Mouse (Mus musculus) frontal cortex, postnatal 36 days (tissue): ENCODE measurements at regions not wholly inside any gene's neighbourhood (a gene's known extent, or its start where the extent isn't known, plus 50 kb on each side); places are given as distances from the start of the nearest gene placed in this dataset.
"Not testable (repeated sequence)": the region's sequence is repeated elsewhere in the genome, so short reads cannot be mapped to it uniquely, and the experiment has no call there.

ENCODE experiments used
- DNase-seq, 2 experiments: peaks; one replicate each; pipeline ENCODE4 v3.0.0; 2022; ENCODE audit warnings: low spot score in 2 of 2

GRCm38 (mm10) chr9:3116311-3116710 lies 79.6 kb downstream of the Gm10715 start:
- DNase-seq = not testable (repeated sequence)

GRCm38 (mm10) chr9:3161181-3161580 lies 124.5 kb downstream of the Gm10715 start:
- DNase-seq = no peak

GRCm38 (mm10) chr9:3184343-3184742 lies 147.7 kb downstream of the Gm10715 start:
- no peak for DNase-seq

- no peak for DNase-seq
Observed at GRCm38 (mm10) chr9:3199151-3200018, 135.6 kb upstream of the Alkbh8 start.

- DNase-seq = not testable (repeated sequence)
Observed at GRCm38 (mm10) chr9:3200019-3200347, 135.0 kb upstream of the Alkbh8 start.

GRCm38 (mm10) chr9:3208120-3208519 lies 126.8 kb upstream of the Alkbh8 start:
- not testable (repeated sequence) for DNase-seq

GRCm38 (mm10) chr9:3258396-3259300 lies 76.3 kb upstream of the Alkbh8 start:
- peak; percentile 2 to 15 for DNase-seq

- no peak for DNase-seq
Observed at GRCm38 (mm10) chr9:3260181-3260580, 74.8 kb upstream of the Alkbh8 start.

- no peak for DNase-seq
Observed at GRCm38 (mm10) chr9:3260860-3261259, 74.1 kb upstream of the Alkbh8 start.

GRCm38 (mm10) chr9:3264467-3264866 lies 70.5 kb upstream of the Alkbh8 start:
- DNase-seq = no peak

- not testable (repeated sequence) for DNase-seq
Observed at GRCm38 (mm10) chr9:3280496-3280895, 54.4 kb upstream of the Alkbh8 start.

GRCm38 (mm10) chr9:3281906-3282305 lies 53.0 kb upstream of the Alkbh8 start:
- not testable (repeated sequence) for DNase-seq

- DNase-seq = not testable (repeated sequence)
Observed at GRCm38 (mm10) chr9:3283381-3283780, 51.6 kb upstream of the Alkbh8 start.
